Mouse (Mus musculus): ENCODE data around the gene Gm49369.

GRCm38 (mm10) chr7:142425641-142426213 lies 43.3 kb upstream of the Gm49369 start:
- TF ChIP-seq MYC (IDR thresholded peaks at IDR 0.05; ENCODE audit: low read depth, low read length) = no peak
- TF ChIP-seq ZKSCAN1 (IDR thresholded peaks at IDR 0.05; ENCODE audit: borderline replicate concordance, low read depth, low read length) = no peak
- peak in 1 of 2 experiments; percentile 53; a peak in 2 of 4 replicates for TF ChIP-seq CTCF (conservative IDR thresholded peaks at IDR 0.05 in 1 of 2, IDR thresholded peaks at IDR 0.05 in 1 of 2; ENCODE audit: low read depth in 2 of 2, low read length in 2 of 2)
- TF ChIP-seq EP300 (IDR thresholded peaks at IDR 0.05; ENCODE audit: low read length) = no peak
- TF ChIP-seq ZMIZ1 (IDR thresholded peaks at IDR 0.05; ENCODE audit: low read depth, low read length) = no peak
- no peak for TF ChIP-seq MAX (IDR thresholded peaks at IDR 0.05; ENCODE audit: low read length)
- no peak for TF ChIP-seq ETS1 (conservative IDR thresholded peaks at IDR 0.05; ENCODE audit: low read depth, low read length)
- TF ChIP-seq HCFC1 (IDR thresholded peaks at IDR 0.05; ENCODE audit: low read depth, low read length) = no peak
- TF ChIP-seq POLR2A (IDR thresholded peaks at IDR 0.05; ENCODE audit: low read depth, low read length) = no peak
- no peak for TF ChIP-seq POLR2AphosphoS2 (IDR thresholded peaks at IDR 0.05; ENCODE audit: low read depth, low read length)
- TF ChIP-seq UBTF (IDR thresholded peaks at IDR 0.05; ENCODE audit: low read depth, low read length) = no peak
- TF ChIP-seq TCF12 (IDR thresholded peaks at IDR 0.05; ENCODE audit: low read depth, low read length) = no peak
- TF ChIP-seq RAD21 (IDR thresholded peaks at IDR 0.05; ENCODE audit: low read depth, low read length) = peak; percentile 32

Measured in CH12.LX (cell line).